In genomic region chr13:24799378-24799777, GRCm38 (mm10) we compare ENCODE assay signal across 7 mouse cellular contexts. TPM values are rescaled to one million over a fixed set of nuclear protein-coding genes. Genes with fewer than 3 reads are reported as not detected.
DNase-seq lines count a peak whose midpoint lies in the region; ATAC-seq and TF ChIP-seq lines count a peak whose summit lies in the region.

No protein-coding gene starts in this region.

- no peaks in the 10 kb centered on the region for H3K36me3 ChIP-seq in liver, adult 2 months (ENCODE audit: control insufficient read depth, insufficient read depth, low read length)
- H3K36me3 ChIP-seq in forebrain, embryonic 11.5 days (ENCODE audit: control insufficient read depth, insufficient read depth, low read length), result no peaks in the 10 kb centered on the region
- H3K36me3 ChIP-seq in intestine, embryonic 16.5 days (ENCODE audit: control insufficient read depth, insufficient read depth, low read length), result no peaks in the 10 kb centered on the region
- no peaks in the 10 kb centered on the region for H3K36me3 ChIP-seq in neural tube, embryonic 14.5 days (ENCODE audit: control insufficient read depth, insufficient read depth, low read length)

- TF ChIP-seq CTCF in liver, adult 2 months (IDR thresholded peaks at IDR 0.05; ENCODE audit: low read depth, low read length), result no peak

- H3K4me2 ChIP-seq in forebrain, embryonic 11.5 days (ENCODE audit: low read depth, low read length, severe bottlenecking), result peak overlapping the region; percentile 81; the same call in 1 of the 2 replicates
- peak overlapping the region; percentile 91 for H3K4me2 ChIP-seq in intestine, embryonic 16.5 days (ENCODE audit: low read depth, low read length)
- H3K4me2 ChIP-seq in neural tube, embryonic 14.5 days (ENCODE audit: low read depth, low read length), result peak overlapping the region; percentile 93

- DNase-seq in liver, adult 2 months (ENCODE audit: extremely low read depth, low read depth, low spot score), result no peak
- DNase-seq in liver, result no peak
- no peak for DNase-seq in forebrain, embryonic 11.5 days (ENCODE audit: low spot score)
- no peak for DNase-seq in spleen, postnatal 4 days (ENCODE audit: low spot score in 2 of 2)
- DNase-seq in adrenal gland, adult 8-10 months, result no peak

- H3K9ac ChIP-seq in liver, adult 2 months (ENCODE audit: low read depth, low read length), result peak overlapping the region; percentile 41; the same call in 1 of the 2 replicates
- H3K9ac ChIP-seq in forebrain, embryonic 11.5 days (ENCODE audit: low read length), result no peak overlapping the region; the same call in 1 of the 2 replicates
- H3K9ac ChIP-seq in intestine, embryonic 16.5 days (ENCODE audit: low read depth, low read length), result peak overlapping the region; percentile 79; the same call in 1 of the 2 replicates
- no peak overlapping the region for H3K9ac ChIP-seq in neural tube, embryonic 14.5 days (replicated peaks; ENCODE audit: low read depth, low read length)

- H3K4me1 ChIP-seq in liver, adult 2 months (ENCODE audit: control insufficient read depth, insufficient read depth, low read length), result peaks cover 1% of the 10 kb centered on the region; the same call in 1 of the 2 replicates
- H3K4me1 ChIP-seq in forebrain, embryonic 11.5 days (replicated peaks; ENCODE audit: control insufficient read depth, insufficient read depth, low read length), result no peaks in the 10 kb centered on the region
- no peaks in the 10 kb centered on the region for H3K4me1 ChIP-seq in intestine, embryonic 16.5 days (ENCODE audit: control insufficient read depth, insufficient read depth, low read length)
- peaks cover 20% of the 10 kb centered on the region for H3K4me1 ChIP-seq in neural tube, embryonic 14.5 days (ENCODE audit: control insufficient read depth, insufficient read depth, low read length)

- no peak overlapping the region for H3K4me3 ChIP-seq in liver, adult 2 months (ENCODE audit: insufficient read depth, low read depth, low read length)
- H3K4me3 ChIP-seq in forebrain, embryonic 11.5 days (ENCODE audit: low read depth, low read length), result no peak overlapping the region
- peak overlapping the region; percentile 64 for H3K4me3 ChIP-seq in intestine, embryonic 16.5 days (ENCODE audit: low read length)
- H3K4me3 ChIP-seq in neural tube, embryonic 14.5 days (ENCODE audit: low read depth, low read length), result peak overlapping the region; percentile 64

- H3K9me3 ChIP-seq in forebrain, embryonic 11.5 days (ENCODE audit: control insufficient read depth, low read length), result no peaks in the 10 kb centered on the region
- H3K9me3 ChIP-seq in intestine, embryonic 16.5 days (ENCODE audit: control insufficient read depth, low read length), result no peaks in the 10 kb centered on the region
- H3K9me3 ChIP-seq in neural tube, embryonic 14.5 days (ENCODE audit: control insufficient read depth, low read length), result no peaks in the 10 kb centered on the region

- peak overlapping the region; percentile 82 for H3K27ac ChIP-seq in liver, adult 2 months (replicated peaks; ENCODE audit: insufficient read depth, low read depth, low read length)
- H3K27ac ChIP-seq in forebrain, embryonic 11.5 days (ENCODE audit: low read depth, low read length), result no peak overlapping the region
- 0 out of 2 replicates have a peak overlapping the region, but pooled peaks have one; percentile 5 for H3K27ac ChIP-seq in intestine, embryonic 16.5 days (ENCODE audit: low read length)
- no peak overlapping the region for H3K27ac ChIP-seq in neural tube, embryonic 14.5 days (ENCODE audit: low read depth, low read length)

- peaks cover 14% of the 10 kb centered on the region for H3K79me2 ChIP-seq in liver, adult 2 months (ENCODE audit: control insufficient read depth, insufficient read depth, low read length)

- no peak for ATAC-seq in forebrain, embryonic 11.5 days (replicated peaks; ENCODE audit: low FRiP score)
- ATAC-seq in intestine, embryonic 16.5 days, result no peak
- no peak for ATAC-seq in neural tube, embryonic 14.5 days (ENCODE audit: low read depth)

- WGBS in liver, adult 2 months, result 48% methylated on average over 5 of the region's 5 CpGs
- 67% methylated on average over 5 of the region's 5 CpGs for WGBS in forebrain, embryonic 11.5 days
- 68% methylated on average over 5 of the region's 5 CpGs for WGBS in intestine, embryonic 16.5 days
- WGBS in neural tube, embryonic 14.5 days, result 73% methylated on average over 5 of the region's 5 CpGs

- no peak for TF ChIP-seq POLR2A in liver, adult 2 months (IDR thresholded peaks at IDR 0.05; ENCODE audit: extremely low read depth, insufficient read depth, low read length)

- no peaks in the 10 kb centered on the region for H3K27me3 ChIP-seq in liver, adult 2 months (ENCODE audit: control insufficient read depth, insufficient read depth, low read length)
- no peaks in the 10 kb centered on the region for H3K27me3 ChIP-seq in forebrain, embryonic 11.5 days (ENCODE audit: control insufficient read depth, insufficient read depth, low read length)
- H3K27me3 ChIP-seq in intestine, embryonic 16.5 days (replicated peaks; ENCODE audit: control insufficient read depth, insufficient read depth, low read length), result no peaks in the 10 kb centered on the region
- no peaks in the 10 kb centered on the region for H3K27me3 ChIP-seq in neural tube, embryonic 14.5 days (ENCODE audit: control insufficient read depth, insufficient read depth, low read length)

RNA-seq across cellular contexts. Expression of gene BC005537, which starts 2.1 kb away (rescaled TPM):
- 63.3 and 80.9 TPM in 2 replicates for total RNA-seq in liver, adult 2 months (2014; rRNA removed)
- polyA plus RNA-seq in liver, adult 2 months (2012; rRNA removed), result 20.3 and 23.5 TPM in 2 replicates
- 27.5 and 29.3 TPM in 2 replicates for polyA plus RNA-seq in forebrain, embryonic 11.5 days (2014; fragmentation: Nextera tagmentation; extraction: Ambion mirVana)
- polyA plus RNA-seq in intestine, embryonic 16.5 days (2015; fragmentation: Nextera tagmentation; extraction: Ambion mirVana), result 9.4 and 9.6 TPM in 2 replicates
- 34.3 and 51.9 TPM in 2 replicates for polyA plus RNA-seq in neural tube, embryonic 14.5 days (2014; fragmentation: Nextera tagmentation; extraction: Ambion mirVana)
- 100 to 1,000 TPM; 194 to 209 (median 205) TPM for total RNA-seq in adrenal gland, adult 8-10 months (2022)

RNA-seq across cellular contexts. Expression of gene Acot13, which starts 32.0 kb away (rescaled TPM):
- 95.8 and 97.7 TPM in 2 replicates for total RNA-seq in liver, adult 2 months (2014; rRNA removed)
- polyA plus RNA-seq in liver, adult 2 months (2012; rRNA removed), result 96.4 and 108 TPM in 2 replicates
- 58.8 and 61.3 TPM in 2 replicates for polyA plus RNA-seq in forebrain, embryonic 11.5 days (2014; fragmentation: Nextera tagmentation; extraction: Ambion mirVana)
- polyA plus RNA-seq in intestine, embryonic 16.5 days (2015; fragmentation: Nextera tagmentation; extraction: Ambion mirVana), result 201 and 219 TPM in 2 replicates
- 47.8 and 51.2 TPM in 2 replicates for polyA plus RNA-seq in neural tube, embryonic 14.5 days (2014; fragmentation: Nextera tagmentation; extraction: Ambion mirVana)
- 10 to 100 TPM; 56.4 to 70.2 (median 59.6) TPM for total RNA-seq in adrenal gland, adult 8-10 months (2022)

RNA-seq across cellular contexts. Expression of gene Tdp2, which starts 32.1 kb away (rescaled TPM):
- total RNA-seq in liver, adult 2 months (2014; rRNA removed), result 28.9 and 29.4 TPM in 2 replicates
- 18.5 and 18.6 TPM in 2 replicates for polyA plus RNA-seq in liver, adult 2 months (2012; rRNA removed)
- polyA plus RNA-seq in forebrain, embryonic 11.5 days (2014; fragmentation: Nextera tagmentation; extraction: Ambion mirVana), result 79.9 and 87.4 TPM in 2 replicates
- 52.8 TPM in 2 replicates for polyA plus RNA-seq in intestine, embryonic 16.5 days (2015; fragmentation: Nextera tagmentation; extraction: Ambion mirVana)
- polyA plus RNA-seq in neural tube, embryonic 14.5 days (2014; fragmentation: Nextera tagmentation; extraction: Ambion mirVana), result 33.9 and 36.0 TPM in 2 replicates
- total RNA-seq in adrenal gland, adult 8-10 months (2022), result 10 to 100 TPM; 25.7 to 39.9 (median 31.0) TPM

RNA-seq across cellular contexts. Expression of gene Gmnn, which starts 37.7 kb away (rescaled TPM):
- total RNA-seq in liver, adult 2 months (2014; rRNA removed), result 8.1 and 13.6 TPM in 2 replicates
- polyA plus RNA-seq in liver, adult 2 months (2012; rRNA removed), result 1.4 and 2.9 TPM in 2 replicates
- polyA plus RNA-seq in forebrain, embryonic 11.5 days (2014; fragmentation: Nextera tagmentation; extraction: Ambion mirVana), result 165 and 169 TPM in 2 replicates
- polyA plus RNA-seq in intestine, embryonic 16.5 days (2015; fragmentation: Nextera tagmentation; extraction: Ambion mirVana), result 81.9 and 90.3 TPM in 2 replicates
- 9.9 and 16.5 TPM in 2 replicates for polyA plus RNA-seq in neural tube, embryonic 14.5 days (2014; fragmentation: Nextera tagmentation; extraction: Ambion mirVana)
- 10 to 100 TPM in 2 of 4 experiments, 1 to 10 TPM in 2; 5.3 to 12.5 (median 9.4) TPM for total RNA-seq in adrenal gland, adult 8-10 months (2022)

RNA-seq across cellular contexts. Expression of gene D130043K22Rik, which starts 45.6 kb away (rescaled TPM):
- 12.2 and 15.9 TPM in 2 replicates for total RNA-seq in liver, adult 2 months (2014; rRNA removed)
- 3.8 and 8.1 TPM in 2 replicates for polyA plus RNA-seq in liver, adult 2 months (2012; rRNA removed)
- 0.61 and 0.67 TPM in 2 replicates for polyA plus RNA-seq in forebrain, embryonic 11.5 days (2014; fragmentation: Nextera tagmentation; extraction: Ambion mirVana)
- polyA plus RNA-seq in intestine, embryonic 16.5 days (2015; fragmentation: Nextera tagmentation; extraction: Ambion mirVana), result 2.1 and 2.7 TPM in 2 replicates
- 6.1 and 7.0 TPM in 2 replicates for polyA plus RNA-seq in neural tube, embryonic 14.5 days (2014; fragmentation: Nextera tagmentation; extraction: Ambion mirVana)
- total RNA-seq in adrenal gland, adult 8-10 months (2022), result 1 to 10 TPM in 3 of 4 experiments, under 1 TPM in 1; 0.67 to 2.9 (median 1.6) TPM

Comparison
In these comparisons a context has a peak if more than half of its experiments do, and no peak if none do; other contexts are left out.
1. H3K27ac ChIP-seq: peak in liver, adult 2 months (single experiment) and intestine, embryonic 16.5 days (single experiment); none in forebrain, embryonic 11.5 days (single experiment) and neural tube, embryonic 14.5 days (single experiment).
2. H3K4me3 ChIP-seq: peak in intestine, embryonic 16.5 days (single experiment) and neural tube, embryonic 14.5 days (single experiment); none in liver, adult 2 months (single experiment) and forebrain, embryonic 11.5 days (single experiment).
3. H3K9ac ChIP-seq: peak in liver, adult 2 months (single experiment) and intestine, embryonic 16.5 days (single experiment); none in forebrain, embryonic 11.5 days (single experiment) and neural tube, embryonic 14.5 days (single experiment).
4. Peak in every context shown above with its lines, with median percentiles within 50 percentile points of each other: H3K4me2 ChIP-seq.